Mouse (Mus musculus) bone marrow, adult 2 months (tissue): ENCODE measurements around the gene Nup62. TPM values are rescaled to one million over a fixed set of nuclear protein-coding genes. Genes with fewer than 3 reads are reported as not detected.

Source experiments
- H3K27ac ChIP-seq: fragments of 200-500 bp; 2 replicates; pipeline ENCODE4 v1.5.1; 2012; ENCODE audit warnings: low read depth, mild to moderate bottlenecking, control low read depth, inconsistent platforms, low read length; ENCODE audit not compliant: control insufficient read depth, poor library complexity, insufficient read depth
- H3K4me1 ChIP-seq: fragments of 200-500 bp; 2 replicates; pipeline ENCODE4 v1.6.1; 2011; ENCODE audit warnings: low read length; ENCODE audit not compliant: control insufficient read depth, insufficient read depth
- H3K4me3 ChIP-seq: fragments of 200-500 bp; replicated peaks from 2 replicates; pipeline ENCODE3; 2011; ENCODE audit warnings: mild to moderate bottlenecking, low read depth, low read length, control low read depth; ENCODE audit not compliant: control insufficient read depth
- CTCF ChIP-seq: fragments of 200-500 bp; IDR thresholded peaks from 2 replicates; pipeline ENCODE4 v1.5.1; 2011; ENCODE audit warnings: low read length, control low read depth; ENCODE audit not compliant: control insufficient read depth, insufficient read depth
- POLR2A ChIP-seq: fragments of 200-500 bp; IDR thresholded peaks from 2 replicates; pipeline ENCODE4 v1.6.1; 2011; ENCODE audit warnings: low read depth, mild to moderate bottlenecking, control low read depth, low read length, borderline replicate concordance; ENCODE audit not compliant: control insufficient read depth
- WGBS: fragments of 180-500 bp; shearing (Covaris S2); methylation state at CpG from one replicate; pipeline ENCODE4 v1.1.7; 2018; 5-methylcytosine and 5-hydroxymethylcytosine counted together
- polyA plus RNA-seq: library from polyadenylated mRNA; stranded (reverse); fragments of >200 nt; gene quantifications from 2 replicates; pipeline ENCODE4 v1.2.4, GENCODE M21; 2011; ENCODE audit warnings: low replicate concordance; ENCODE audit not compliant: missing spikeins, insufficient read depth, insufficient read length

The Nup62 gene
- polyA plus RNA-seq, 1 experiment = 44.7 TPM

DNA sequence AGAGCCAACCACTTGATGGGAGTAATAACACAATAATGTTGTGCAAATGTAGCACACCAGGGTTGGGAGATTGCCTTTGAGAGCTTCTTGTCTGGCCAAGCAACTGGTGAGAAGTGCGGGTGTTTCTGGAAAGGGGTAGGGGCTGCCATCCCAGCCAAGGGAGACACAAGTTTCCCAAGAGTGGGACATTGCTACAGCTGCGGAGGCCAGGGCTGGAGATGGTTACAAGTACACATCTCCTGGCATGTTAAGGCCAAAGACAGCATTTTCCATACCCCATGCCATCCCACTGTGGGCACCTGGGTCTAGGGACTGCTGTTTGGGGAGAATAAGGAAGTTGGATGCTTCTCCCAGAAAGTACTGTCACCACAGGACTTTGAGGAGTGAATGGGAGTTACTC is 37.2 kb downstream of the Nup62 start:
- no peak overlapping the region for H3K4me3 ChIP-seq
- H3K27ac ChIP-seq = no peak overlapping the region

GRCm38 (mm10) chr7:44853596-44854355 is 37.9 kb downstream of the Nup62 start:
- Histone ChIP-seq H3K27ac (peak overlapping the region; percentile 98), H3K4me3 (peak overlapping the region; percentile 82), H3K4me1 (peaks cover 6% of the 10 kb centered on the region; the same call in 1 of the 2 replicates)
- WGBS = 24% methylated on average over 26 of the region's 26 CpGs
- TF ChIP-seq CTCF = no peak
- TF ChIP-seq POLR2A = no peak

More for the DNA sequence above, 37.2 kb downstream of the Nup62 start:
- 92% methylated on average over 2 of the region's 2 CpGs for WGBS
- H3K4me1 ChIP-seq = peaks cover 6% of the 10 kb centered on the region; the same call in 1 of the 2 replicates
- no peak for TF ChIP-seq POLR2A
- no peak for TF ChIP-seq CTCF

DNA sequence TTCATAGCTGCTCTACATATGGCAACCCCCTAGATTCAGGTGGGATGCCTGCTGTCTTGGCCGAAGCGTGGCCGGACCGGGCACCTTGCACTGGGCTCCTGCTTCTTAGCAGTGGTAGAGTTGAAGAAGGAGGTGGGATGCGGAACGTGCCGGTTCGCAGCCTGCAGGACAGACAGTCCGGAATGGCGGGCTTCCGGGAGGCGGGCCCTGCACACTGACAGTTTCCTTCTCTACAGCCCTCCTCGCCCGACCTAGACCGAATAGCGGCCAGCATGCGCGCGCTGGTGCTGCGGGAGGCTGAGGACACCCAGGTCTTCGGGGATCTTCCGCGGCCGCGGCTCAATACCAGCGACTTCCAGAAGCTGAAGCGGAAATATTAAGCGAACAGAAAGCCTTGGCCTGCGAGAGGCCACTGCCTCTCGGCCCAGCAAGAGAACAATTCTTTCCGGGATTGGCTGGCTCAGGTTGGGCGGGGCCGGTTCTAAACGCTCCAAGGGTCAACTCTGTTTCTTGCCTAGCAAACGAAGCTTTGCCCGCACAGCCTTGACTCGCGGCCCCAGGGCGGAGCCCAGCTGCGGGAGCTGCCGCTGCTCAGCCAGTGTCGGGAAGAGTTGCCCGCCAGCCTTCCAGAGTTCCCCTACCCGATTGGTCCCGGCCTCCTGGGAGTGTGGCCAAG is 38.6 kb downstream of the Nup62 start:
- peak overlapping the region; percentile 82 for H3K4me3 ChIP-seq
- TF ChIP-seq POLR2A (peak; percentile 79), CTCF (no peak)
- H3K27ac ChIP-seq = peak overlapping the region; percentile 98
- H3K4me1 ChIP-seq = peaks cover 6% of the 10 kb centered on the region; the same call in 1 of the 2 replicates
- WGBS = under 1% methylated on average over 45 of the region's 45 CpGs

DNA sequence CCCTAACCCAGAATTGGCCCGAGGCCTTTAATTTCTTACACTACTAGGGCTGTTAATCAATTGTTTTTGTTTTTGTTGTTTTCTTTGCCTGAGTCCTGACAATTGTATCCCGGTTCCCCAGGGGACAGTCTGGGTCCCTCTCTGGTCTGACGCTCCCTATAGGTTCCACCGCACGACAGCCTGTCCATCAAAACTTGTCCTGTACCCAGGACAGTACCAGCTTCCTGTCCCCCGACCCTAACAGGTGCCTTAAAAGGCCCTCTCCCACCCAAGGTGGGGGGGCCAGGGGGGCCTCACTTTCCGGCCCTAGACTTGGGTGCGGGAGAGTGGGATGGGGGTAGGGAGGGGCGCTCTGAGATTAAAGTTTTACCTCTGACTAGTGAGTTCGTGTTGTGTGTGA is 39.1 kb downstream of the Nup62 start:
- H3K4me1 ChIP-seq = peaks cover 6% of the 10 kb centered on the region; the same call in 1 of the 2 replicates

GRCm38 (mm10) chr7:44856265-44856916 is 40.5 kb downstream of the Nup62 start:
- WGBS = 15% methylated on average over 9 of the region's 9 CpGs
- Histone ChIP-seq H3K27ac (peak overlapping the region; percentile 88), H3K4me1 (peaks cover 4% of the 10 kb centered on the region; the same call in 1 of the 2 replicates), H3K4me3 (peak overlapping the region; percentile 87)
- TF ChIP-seq CTCF = no peak
- no peak for TF ChIP-seq POLR2A

More for the DNA sequence above, 39.1 kb downstream of the Nup62 start:
- Histone ChIP-seq H3K27ac (peak overlapping the region; percentile 98), H3K4me3 (peak overlapping the region; percentile 82)
- TF ChIP-seq POLR2A (no peak), CTCF (no peak)
- WGBS = 33% methylated on average over 10 of the region's 10 CpGs

GRCm38 (mm10) chr7:44857042-44857552 is 41.2 kb downstream of the Nup62 start, which contains the start of gene Pnkp:
Gene Pnkp (plus strand): TSS chr7:44857139.
- Histone ChIP-seq H3K27ac (peak within 1 kb of the TSS; percentile 88), H3K4me1 (peaks cover 4% of the 10 kb centered on the region; the same call in 1 of the 2 replicates), H3K4me3 (peak within 1 kb of the TSS; percentile 87)
- no peak; the same call in 1 of the 2 replicates for TF ChIP-seq CTCF
- peak; percentile 85 for TF ChIP-seq POLR2A
- WGBS = under 1% methylated on average over 32 of the region's 32 CpGs

GRCm38 (mm10) chr7:44857905-44858304 is 42.0 kb downstream of the Nup62 start:
- WGBS = 19% methylated on average over 8 of the region's 8 CpGs
- no peak for TF ChIP-seq POLR2A
- no peak for TF ChIP-seq CTCF
- peak overlapping the region; percentile 64 for H3K4me3 ChIP-seq
- peaks cover 4% of the 10 kb centered on the region; the same call in 1 of the 2 replicates for H3K4me1 ChIP-seq
- peak overlapping the region; percentile 88; the same call in 1 of the 2 replicates for H3K27ac ChIP-seq

GRCm38 (mm10) chr7:44859896-44860295 is 44.0 kb downstream of the Nup62 start:
- TF ChIP-seq CTCF (no peak), POLR2A (no peak)
- 87% methylated on average over 11 of the region's 11 CpGs for WGBS
- H3K4me3 ChIP-seq = no peak overlapping the region
- peaks cover 4% of the 10 kb centered on the region; the same call in 1 of the 2 replicates for H3K4me1 ChIP-seq
- no peak overlapping the region for H3K27ac ChIP-seq
